Mouse (Mus musculus) testis, adult 2 months (tissue): ENCODE data around the gene Gm10037.
"Not testable (repeated sequence)": the region's sequence is repeated elsewhere in the genome, so short reads cannot be mapped to it uniquely, and the experiment has no call there.

Experiments
- CTCF ChIP-seq: fragments of 200-500 bp; IDR thresholded peaks from 2 replicates; pipeline ENCODE4 v1.5.1; 2012; ENCODE audit warnings: low read depth, mild to moderate bottlenecking, inconsistent platforms, low read length, moderate library complexity; ENCODE audit not compliant: control insufficient read depth, insufficient read depth, insufficient replicate concordance
- POLR2A ChIP-seq: fragments of 200-500 bp; IDR thresholded peaks from 2 replicates; pipeline ENCODE4 v1.6.1; 2012; ENCODE audit warnings: low read depth, mild to moderate bottlenecking, inconsistent platforms, low read length, moderate library complexity; ENCODE audit not compliant: control insufficient read depth

DNA sequence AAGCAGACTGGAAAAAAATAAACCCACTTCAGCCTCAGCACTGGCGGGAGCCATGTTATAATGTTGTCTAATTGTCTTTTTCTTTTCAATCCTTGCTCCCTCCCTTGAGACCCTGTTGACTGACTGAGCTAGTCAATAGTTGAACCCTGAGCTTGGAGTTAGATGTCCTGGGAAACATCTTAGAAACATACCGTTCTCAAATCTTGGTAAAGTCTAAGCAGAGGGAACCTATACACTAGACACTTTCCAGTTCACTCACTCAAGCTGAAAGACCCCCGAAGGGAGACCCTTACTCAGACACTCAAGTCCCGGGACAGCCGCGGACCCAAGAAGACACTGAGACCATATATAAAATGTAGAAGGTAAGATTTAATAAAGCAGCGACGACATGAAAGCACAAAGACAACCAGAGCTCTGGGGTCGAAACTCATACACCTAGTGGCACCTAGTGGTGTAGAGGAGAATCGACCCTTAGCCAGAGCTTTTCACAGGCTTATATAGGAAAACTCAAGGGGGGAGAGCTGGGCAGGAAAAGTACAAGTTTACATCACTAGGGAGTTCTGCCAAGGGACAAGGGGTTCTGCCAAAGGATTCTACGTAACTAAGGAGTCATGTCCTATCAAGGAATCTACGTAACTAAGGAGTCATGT, 45.3 kb downstream of the Gm10037 start:
- not testable (repeated sequence) for TF ChIP-seq CTCF, POLR2A
